Mouse (Mus musculus): ENCODE measurements around the gene Gm48551. TPM values are rescaled to one million over a fixed set of nuclear protein-coding genes. Genes with fewer than 3 reads are reported as not detected.

Gm48551 gene
- total RNA-seq, 2 experiments from 2014 or later: 0.55 to 0.70 TPM

- DNase-seq: peak; percentile 4
Measured at GRCm38 (mm10) chr10:81418216-81419070, 34.2 kb downstream of the Gm48551 start.

GRCm38 (mm10) chr10:81419111-81419928, 35.1 kb downstream of the Gm48551 start:
- peak; percentile 6 for DNase-seq

GRCm38 (mm10) chr10:81420191-81420767, 36.0 kb downstream of the Gm48551 start:
- DNase-seq: peak; percentile 9

- DNase-seq: peak; percentile 5
Measured at GRCm38 (mm10) chr10:81421041-81421796, 37.0 kb downstream of the Gm48551 start.

GRCm38 (mm10) chr10:81421797-81422100, 37.5 kb downstream of the Gm48551 start:
- peak; percentile 32 for DNase-seq

GRCm38 (mm10) chr10:81422191-81422590, 37.9 kb downstream of the Gm48551 start:
- DNase-seq: peak; percentile 5

GRCm38 (mm10) chr10:81422661-81423217, 38.5 kb downstream of the Gm48551 start:
- peak; percentile 5 for DNase-seq

- peak; percentile 7 for DNase-seq
Measured at GRCm38 (mm10) chr10:81423476-81424245, 39.4 kb downstream of the Gm48551 start.

- DNase-seq: peak; percentile 78
Measured at GRCm38 (mm10) chr10:81424246-81425051, 40.2 kb downstream of the Gm48551 start.

GRCm38 (mm10) chr10:81425236-81425850, 41.1 kb downstream of the Gm48551 start:
- DNase-seq: peak; percentile 64

- DNase-seq: peak; percentile 53
Measured at GRCm38 (mm10) chr10:81426081-81426671, 41.9 kb downstream of the Gm48551 start.

- peak; percentile 76 for DNase-seq
Measured at GRCm38 (mm10) chr10:81426897-81427296, 42.6 kb downstream of the Gm48551 start.

- DNase-seq: no peak
Measured at GRCm38 (mm10) chr10:81427327-81427726, 43.1 kb downstream of the Gm48551 start.

GRCm38 (mm10) chr10:81427804-81428506, 43.7 kb downstream of the Gm48551 start:
- peak; percentile 16 for DNase-seq

GRCm38 (mm10) chr10:81428507-81428870, 44.2 kb downstream of the Gm48551 start:
- DNase-seq: peak; percentile 3

- peak; percentile 6 for DNase-seq
Measured at GRCm38 (mm10) chr10:81429092-81429491, 44.8 kb downstream of the Gm48551 start.

- peak; percentile 88 for DNase-seq
Measured at GRCm38 (mm10) chr10:81429605-81430061, 45.4 kb downstream of the Gm48551 start.

- DNase-seq: peak; percentile 88
Measured at GRCm38 (mm10) chr10:81430141-81430830, 46.0 kb downstream of the Gm48551 start.

Data from heart, postnatal 4 days (tissue).